Mouse (Mus musculus) embryonic facial prominence, embryonic 12.5 days (tissue): ENCODE measurements around the gene Tspan11. TPM values are rescaled to one million over a fixed set of nuclear protein-coding genes. Genes with fewer than 3 reads are reported as not detected.
A peak's percentile ranks its signal among the peaks of the same experiment; 100 is the strongest.

Experiments
- ATAC-seq: fragments of 200-750 bp; cut with Nextera tagmentation; 2 replicates; pipeline ENCODE4 v1.8.0; 2017; ENCODE audit not compliant: insufficient number of reproducible peaks, insufficient read depth, low FRiP score, low TSS enrichment
- H3K27ac ChIP-seq: fragments of 300-500 bp; sonication (generic); 2 replicates; pipeline ENCODE4 v1.5.1; 2016; ENCODE audit warnings: mild to moderate bottlenecking
- H3K27me3 ChIP-seq: fragments of 300-500 bp; sonication (generic); 2 replicates; pipeline ENCODE4 v1.6.1; 2016; ENCODE audit warnings: mild to moderate bottlenecking, moderate library complexity
- H3K36me3 ChIP-seq: fragments of 300-500 bp; sonication (generic); 2 replicates; pipeline ENCODE4 v1.6.1; 2016; ENCODE audit warnings: mild to moderate bottlenecking
- H3K4me1 ChIP-seq: fragments of 300-500 bp; sonication (generic); 2 replicates; pipeline ENCODE4 v1.6.1; 2016
- H3K4me2 ChIP-seq: fragments of 300-500 bp; sonication (generic); replicated peaks from 2 replicates; pipeline ENCODE4 v1.6.1; 2016; ENCODE audit warnings: mild to moderate bottlenecking, moderate library complexity
- H3K4me3 ChIP-seq: fragments of 300-500 bp; sonication (generic); 2 replicates; pipeline ENCODE4 v1.5.1; 2016; ENCODE audit warnings: mild to moderate bottlenecking
- H3K9ac ChIP-seq: fragments of 300-500 bp; sonication (generic); 2 replicates; pipeline ENCODE4 v1.6.1; 2016; ENCODE audit warnings: mild to moderate bottlenecking, moderate library complexity
- H3K9me3 ChIP-seq: fragments of 300-500 bp; sonication (generic); 2 replicates; pipeline ENCODE4 v1.6.1; 2016; ENCODE audit warnings: mild to moderate bottlenecking, moderate library complexity
- WGBS: fragments of 180-500 bp; shearing (Covaris S2); methylation state at CpG from one replicate; pipeline ENCODE4 v1.1.7; 2016; 5-methylcytosine and 5-hydroxymethylcytosine counted together
- polyA plus RNA-seq: library from polyadenylated mRNA; unstranded; fragments of >200 nt; fragmentation: Nextera tagmentation; extraction: Ambion mirVana; gene quantifications from 2 replicates; pipeline ENCODE4 v1.2.1, GENCODE M21; 2016

The Tspan11 gene
- polyA plus RNA-seq, 1 experiment from 2014 or later = 24.7 TPM

DNA sequence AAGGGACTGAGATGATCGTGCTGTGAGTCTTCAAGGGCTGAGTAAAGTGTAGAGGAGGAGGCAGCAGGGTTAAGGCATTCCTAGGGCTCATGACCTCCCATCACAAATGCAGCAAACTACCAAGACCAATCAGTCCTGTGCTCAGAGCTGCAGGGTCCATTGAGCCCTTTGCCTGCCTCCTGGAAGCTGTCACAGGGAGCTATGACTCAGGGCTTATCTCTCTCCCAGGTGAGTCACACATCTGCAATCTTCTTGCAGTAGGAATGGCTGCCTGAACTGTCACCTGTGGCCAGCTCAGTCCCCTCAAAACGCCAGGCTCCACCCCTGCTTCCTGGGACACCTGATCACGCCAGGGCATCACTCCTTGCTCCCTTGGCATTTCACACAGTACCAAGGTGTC lies 47.7 kb downstream of the Tspan11 start:
- ATAC-seq = no peak
- Histone ChIP-seq H3K4me2 (no peak overlapping the region), H3K27me3 (no peaks in the 10 kb centered on the region), H3K9ac (no peak overlapping the region), H3K9me3 (no peaks in the 10 kb centered on the region), H3K36me3 (peaks cover 17% of the 10 kb centered on the region), H3K27ac (no peak overlapping the region), H3K4me3 (no peak overlapping the region), H3K4me1 (peaks cover 12% of the 10 kb centered on the region)
- 76% methylated on average over 3 of the region's 3 CpGs for WGBS

DNA sequence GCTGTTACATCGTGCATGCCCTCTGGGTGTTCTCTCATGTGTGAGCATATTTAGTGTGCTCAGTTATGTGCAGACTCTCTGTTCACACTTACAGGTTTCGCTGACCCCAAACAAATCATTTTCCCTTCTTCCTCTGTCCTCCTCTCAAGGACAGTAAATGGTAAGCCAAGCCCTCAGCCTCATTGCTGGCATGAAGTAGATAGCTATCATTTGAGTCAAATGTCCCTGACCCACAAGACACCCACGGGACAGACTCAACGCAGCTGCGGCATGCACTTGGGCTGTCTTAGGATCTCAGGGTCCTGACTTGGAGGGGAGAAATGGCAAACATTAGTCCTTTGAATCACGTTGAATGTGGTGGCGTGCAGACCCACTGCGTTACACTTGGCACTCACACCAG lies 55.0 kb downstream of the Tspan11 start:
- WGBS = 91% methylated on average over 8 of the region's 8 CpGs

DNA sequence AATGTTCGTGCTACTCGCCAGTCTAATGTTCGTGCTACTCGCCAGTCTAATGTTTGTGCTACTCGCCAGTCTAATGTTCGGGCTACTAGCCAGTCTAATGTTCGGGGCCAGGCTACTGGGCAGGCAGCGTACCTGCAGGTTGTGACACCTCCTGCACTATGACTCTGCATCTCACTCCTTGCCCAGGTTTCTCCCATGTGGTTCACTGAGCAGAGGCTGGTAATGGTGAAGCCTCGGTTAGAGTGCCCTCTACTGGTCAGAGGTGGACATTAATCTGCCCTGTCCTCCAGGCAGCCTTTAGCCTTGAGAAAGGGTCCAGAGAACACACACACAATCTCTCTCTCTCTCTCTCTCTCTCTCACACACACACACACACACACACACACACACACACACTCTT lies 58.3 kb downstream of the Tspan11 start:
- H3K4me2 ChIP-seq = no peak overlapping the region
- no peak overlapping the region for H3K4me3 ChIP-seq
- H3K36me3 ChIP-seq = peaks cover 22% of the 10 kb centered on the region
- H3K4me1 ChIP-seq = no peaks in the 10 kb centered on the region
- H3K9ac ChIP-seq = no peak overlapping the region
- no peaks in the 10 kb centered on the region for H3K27me3 ChIP-seq
- H3K27ac ChIP-seq = no peak overlapping the region
- no peaks in the 10 kb centered on the region for H3K9me3 ChIP-seq
- 0 out of 2 replicates have a peak, but pooled peaks have one; percentile 55 for ATAC-seq
- WGBS = 56% methylated on average over 9 of the region's 9 CpGs

More for the DNA sequence above, 55.0 kb downstream of the Tspan11 start:
- ATAC-seq = no peak
- Histone ChIP-seq H3K4me3 (no peak overlapping the region), H3K9ac (no peak overlapping the region), H3K27me3 (no peaks in the 10 kb centered on the region), H3K4me1 (no peaks in the 10 kb centered on the region), H3K36me3 (peaks cover 21% of the 10 kb centered on the region), H3K4me2 (no peak overlapping the region), H3K27ac (no peak overlapping the region), H3K9me3 (no peaks in the 10 kb centered on the region)

DNA sequence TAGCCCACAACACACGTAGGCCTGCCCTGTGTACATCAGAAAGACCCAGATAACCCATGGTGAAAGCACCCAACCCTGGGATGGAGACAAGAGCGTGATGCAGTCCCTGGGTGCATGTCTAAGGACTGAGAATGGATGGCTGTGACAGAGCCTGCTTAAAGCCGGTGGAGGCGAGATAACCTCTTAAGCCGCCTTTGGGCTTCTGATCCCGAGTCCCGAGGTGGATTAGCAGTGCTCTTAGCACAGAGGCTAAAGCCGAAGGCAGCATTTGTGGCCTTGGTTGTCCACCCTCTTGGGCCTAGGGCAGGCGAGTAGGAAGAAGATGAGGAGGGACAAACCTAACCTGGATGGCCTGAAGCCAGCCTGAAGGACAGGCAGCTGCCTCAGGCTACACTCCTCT lies 61.3 kb downstream of the Tspan11 start:
- Histone ChIP-seq H3K4me2 (no peak overlapping the region), H3K27ac (no peak overlapping the region), H3K9ac (no peak overlapping the region), H3K36me3 (peaks cover 8% of the 10 kb centered on the region; the same call in 1 of the 2 replicates), H3K27me3 (no peaks in the 10 kb centered on the region), H3K4me1 (no peaks in the 10 kb centered on the region), H3K9me3 (no peaks in the 10 kb centered on the region), H3K4me3 (no peak overlapping the region)
- no peak for ATAC-seq
- 85% methylated on average over 9 of the region's 9 CpGs for WGBS

DNA sequence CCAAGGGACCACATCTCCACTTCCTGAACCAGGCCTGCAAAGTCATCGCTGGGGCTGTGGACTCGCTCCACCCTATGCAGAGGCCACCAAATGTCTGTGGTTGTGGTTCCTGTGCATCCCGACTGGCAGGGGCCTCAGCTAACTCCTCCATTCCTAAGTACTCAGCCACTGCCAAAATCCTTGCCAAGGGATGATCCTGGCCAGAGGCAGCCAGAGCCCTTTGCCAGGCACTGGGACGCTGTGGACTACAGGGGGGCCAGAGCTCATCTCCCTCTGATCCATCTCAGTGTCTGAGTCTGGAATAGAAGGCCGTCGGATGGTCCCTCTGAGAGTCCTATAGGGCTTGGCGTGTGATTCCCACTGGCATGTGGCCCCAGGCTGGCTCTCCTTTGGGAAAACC lies 62.5 kb downstream of the Tspan11 start:
- H3K9ac ChIP-seq = no peak overlapping the region
- H3K4me2 ChIP-seq = no peak overlapping the region
- H3K27me3 ChIP-seq = no peaks in the 10 kb centered on the region
- H3K36me3 ChIP-seq = peaks cover 7% of the 10 kb centered on the region; the same call in 1 of the 2 replicates
- no peak overlapping the region for H3K27ac ChIP-seq
- H3K4me3 ChIP-seq = no peak overlapping the region
- no peaks in the 10 kb centered on the region for H3K4me1 ChIP-seq
- no peaks in the 10 kb centered on the region for H3K9me3 ChIP-seq
- no peak for ATAC-seq
- WGBS = 88% methylated on average over 7 of the region's 7 CpGs

DNA sequence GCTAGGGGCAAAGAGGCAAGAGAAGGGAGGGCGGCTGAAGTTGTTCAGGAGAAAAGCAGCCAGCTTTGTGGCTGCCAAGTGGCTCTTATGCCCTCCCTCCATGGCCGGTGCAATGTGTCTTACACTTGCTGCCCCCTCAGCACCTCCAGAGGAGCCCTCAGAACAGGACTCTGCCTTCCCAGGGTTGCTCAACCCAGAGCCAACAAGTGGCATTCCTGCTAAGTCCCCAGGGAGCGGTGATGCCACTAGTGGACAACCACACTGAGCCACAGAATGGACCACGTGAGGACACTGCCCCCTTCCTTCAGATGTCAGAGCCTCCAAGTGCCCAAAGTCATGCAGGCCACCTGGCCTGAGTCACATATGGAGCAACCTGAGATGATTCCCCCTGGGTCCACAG lies 65.7 kb downstream of the Tspan11 start:
- no peak overlapping the region for H3K9ac ChIP-seq
- no peaks in the 10 kb centered on the region for H3K4me1 ChIP-seq
- ATAC-seq = no peak
- WGBS = 88% methylated on average over 4 of the region's 4 CpGs
- H3K36me3 ChIP-seq = peaks cover 7% of the 10 kb centered on the region; the same call in 1 of the 2 replicates
- no peak overlapping the region for H3K4me2 ChIP-seq
- no peak overlapping the region for H3K4me3 ChIP-seq
- no peak overlapping the region for H3K27ac ChIP-seq
- no peaks in the 10 kb centered on the region for H3K27me3 ChIP-seq
- H3K9me3 ChIP-seq = no peaks in the 10 kb centered on the region

DNA sequence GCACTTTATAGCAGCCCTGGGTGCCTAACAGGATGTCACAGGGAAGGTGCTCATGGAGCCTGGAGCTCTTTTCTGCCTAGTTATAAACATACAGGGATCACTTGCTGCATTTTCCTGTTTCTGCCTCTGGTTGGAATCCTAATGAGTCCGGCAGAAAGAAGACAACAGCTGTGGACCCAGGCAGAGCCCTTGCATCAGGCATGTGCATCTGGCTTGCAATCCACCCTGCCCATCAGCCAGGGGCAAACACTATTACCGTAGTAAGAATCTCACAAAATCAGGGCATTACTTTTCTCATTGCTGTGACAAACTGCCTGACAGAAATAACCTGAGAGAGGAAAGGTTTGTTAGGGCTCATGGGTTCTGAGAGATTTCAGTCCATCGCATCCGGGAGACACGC lies 68.8 kb downstream of the Tspan11 start:
- Histone ChIP-seq H3K9ac (no peak overlapping the region), H3K9me3 (no peaks in the 10 kb centered on the region), H3K4me2 (no peak overlapping the region), H3K27me3 (no peaks in the 10 kb centered on the region), H3K4me1 (no peaks in the 10 kb centered on the region), H3K4me3 (no peak overlapping the region), H3K36me3 (no peaks in the 10 kb centered on the region), H3K27ac (no peak overlapping the region)
- whole genome bisulfite sequencing = 78% methylated on average over 5 of the region's 5 CpGs
- ATAC-seq = no peak

DNA sequence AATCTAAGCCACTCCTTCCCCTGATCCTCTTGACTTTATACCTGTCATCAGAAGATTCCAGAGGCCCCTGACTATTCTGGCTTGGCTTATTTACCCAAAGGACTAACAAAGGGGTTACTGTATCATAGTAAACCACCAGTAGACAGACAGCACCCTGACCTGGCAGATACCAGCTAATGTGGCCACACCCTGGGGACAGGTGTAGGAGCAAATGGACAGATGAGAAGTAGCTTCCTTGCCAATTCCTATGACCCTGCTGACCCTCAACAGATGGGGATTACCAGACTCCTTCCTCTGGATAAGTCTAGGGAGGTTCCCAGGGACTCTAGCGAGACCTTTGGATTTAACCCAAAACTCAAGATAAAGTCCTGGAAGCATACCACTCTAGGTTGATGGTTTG lies 72.8 kb downstream of the Tspan11 start:
- no peaks in the 10 kb centered on the region for H3K27me3 ChIP-seq
- peaks cover 22% of the 10 kb centered on the region for H3K36me3 ChIP-seq
- H3K4me2 ChIP-seq = no peak overlapping the region
- no peak overlapping the region for H3K9ac ChIP-seq
- no peak overlapping the region for H3K27ac ChIP-seq
- H3K4me3 ChIP-seq = no peak overlapping the region
- no peaks in the 10 kb centered on the region for H3K9me3 ChIP-seq
- ATAC-seq = no peak
- H3K4me1 ChIP-seq = no peaks in the 10 kb centered on the region
- WGBS = 88% methylated on average over 1 of the region's 1 CpGs

DNA sequence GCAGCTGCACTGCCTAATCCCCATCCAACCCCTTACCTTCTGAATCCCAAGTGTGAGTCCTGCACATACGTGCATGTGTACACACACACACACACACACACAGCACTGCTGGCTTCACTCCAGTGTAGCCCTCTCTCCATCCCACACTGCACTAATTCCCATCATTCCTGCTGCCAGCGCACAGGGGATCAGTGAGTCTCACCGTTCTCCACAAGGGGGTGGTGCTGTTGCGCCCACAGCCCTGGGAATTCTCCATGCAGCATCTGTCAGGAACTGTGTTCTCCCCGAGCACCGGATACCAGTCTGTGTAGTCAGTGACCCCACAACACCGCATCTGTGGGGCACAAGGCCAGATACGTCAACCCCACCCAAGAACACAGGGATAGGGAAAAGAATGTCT lies 78.1 kb downstream of the Tspan11 start:
- Histone ChIP-seq H3K4me1 (no peaks in the 10 kb centered on the region; the same call in 1 of the 2 replicates), H3K9me3 (no peaks in the 10 kb centered on the region), H3K27ac (no peak overlapping the region), H3K36me3 (peaks cover 36% of the 10 kb centered on the region), H3K4me2 (no peak overlapping the region), H3K4me3 (no peak overlapping the region), H3K9ac (no peak overlapping the region), H3K27me3 (no peaks in the 10 kb centered on the region)
- 0 out of 2 replicates have a peak, but pooled peaks have one; percentile 1 for ATAC-seq
- 49% methylated on average over 8 of the region's 8 CpGs for WGBS

DNA sequence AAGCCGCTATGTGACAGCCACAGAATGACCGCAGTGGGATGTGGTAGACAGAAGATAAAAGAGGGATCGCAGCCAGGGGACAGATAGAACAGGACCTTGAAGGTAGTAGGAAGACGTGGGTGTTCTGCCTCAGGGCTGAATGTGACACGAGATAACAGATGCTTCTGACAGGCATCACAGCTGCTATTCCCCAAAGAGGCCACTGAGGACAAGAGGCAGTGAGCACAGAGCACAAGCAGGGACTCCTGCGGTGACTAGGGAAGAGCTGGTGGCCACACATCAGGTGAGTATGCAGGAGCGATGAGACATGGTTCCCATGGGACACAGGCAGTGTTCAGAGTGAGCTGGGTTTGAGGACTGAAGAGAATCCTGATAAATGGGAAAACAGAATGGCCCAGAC lies 82.3 kb downstream of the Tspan11 start:
- H3K9ac ChIP-seq = no peak overlapping the region
- no peak overlapping the region for H3K4me2 ChIP-seq
- H3K36me3 ChIP-seq = peaks cover 19% of the 10 kb centered on the region
- H3K9me3 ChIP-seq = no peaks in the 10 kb centered on the region
- no peak overlapping the region for H3K27ac ChIP-seq
- peaks cover 6% of the 10 kb centered on the region for H3K4me1 ChIP-seq
- no peak overlapping the region for H3K4me3 ChIP-seq
- WGBS = 74% methylated on average over 7 of the region's 7 CpGs
- no peaks in the 10 kb centered on the region for H3K27me3 ChIP-seq
- 0 out of 2 replicates have a peak, but pooled peaks have one; percentile 17 for ATAC-seq

DNA sequence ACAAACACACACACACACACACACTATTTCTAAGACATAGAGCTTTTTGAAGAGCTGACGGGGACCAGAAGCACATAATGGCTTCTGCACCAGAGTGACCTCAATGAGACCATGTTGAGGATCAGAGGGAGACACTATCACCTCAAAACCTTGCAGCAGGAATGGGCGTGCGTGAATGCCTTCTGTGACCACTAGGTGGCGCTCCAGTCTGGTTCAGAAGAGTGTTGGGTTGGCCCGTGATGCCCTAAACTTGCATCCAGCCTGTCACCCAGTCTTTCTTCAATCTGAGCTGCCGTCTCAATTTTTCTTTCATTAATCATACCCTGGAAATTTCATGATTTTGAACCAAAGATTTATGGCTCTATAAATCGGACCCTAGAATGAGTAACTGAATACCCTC lies 82.7 kb downstream of the Tspan11 start:
- no peak overlapping the region for H3K4me2 ChIP-seq
- WGBS = 7% methylated on average over 7 of the region's 7 CpGs
- H3K36me3 ChIP-seq = peaks cover 15% of the 10 kb centered on the region
- H3K4me3 ChIP-seq = no peak overlapping the region
- no peak overlapping the region for H3K9ac ChIP-seq
- H3K9me3 ChIP-seq = no peaks in the 10 kb centered on the region
- ATAC-seq = 0 out of 2 replicates have a peak, but pooled peaks have one; percentile 13
- no peaks in the 10 kb centered on the region for H3K27me3 ChIP-seq
- H3K27ac ChIP-seq = no peak overlapping the region
- H3K4me1 ChIP-seq = peaks cover 6% of the 10 kb centered on the region

DNA sequence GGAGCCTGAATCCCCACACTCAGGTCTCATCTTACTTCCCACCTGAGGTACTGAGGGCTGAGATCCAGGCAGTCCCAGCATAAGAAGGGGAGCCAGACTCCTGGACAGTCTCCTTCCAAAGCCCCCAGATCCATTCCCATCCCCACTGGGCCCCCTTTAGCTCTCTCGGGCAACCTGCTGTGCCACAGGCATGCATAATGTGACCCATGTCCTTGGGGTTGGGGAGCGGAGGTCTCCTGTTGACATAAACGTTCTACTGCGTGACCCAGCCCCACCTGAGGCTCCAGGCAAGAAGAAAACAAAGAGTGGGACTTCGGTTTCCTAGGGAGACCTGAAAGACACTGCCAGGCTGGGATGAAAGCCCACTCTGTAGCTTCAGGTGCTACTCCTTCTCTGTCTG lies 83.5 kb downstream of the Tspan11 start:
- WGBS = 44% methylated on average over 5 of the region's 5 CpGs
- Histone ChIP-seq H3K27me3 (no peaks in the 10 kb centered on the region), H3K36me3 (peaks cover 7% of the 10 kb centered on the region; the same call in 1 of the 2 replicates), H3K27ac (no peak overlapping the region), H3K9ac (no peak overlapping the region), H3K9me3 (no peaks in the 10 kb centered on the region), H3K4me3 (no peak overlapping the region), H3K4me1 (peaks cover 6% of the 10 kb centered on the region), H3K4me2 (no peak overlapping the region)
- no peak for ATAC-seq

DNA sequence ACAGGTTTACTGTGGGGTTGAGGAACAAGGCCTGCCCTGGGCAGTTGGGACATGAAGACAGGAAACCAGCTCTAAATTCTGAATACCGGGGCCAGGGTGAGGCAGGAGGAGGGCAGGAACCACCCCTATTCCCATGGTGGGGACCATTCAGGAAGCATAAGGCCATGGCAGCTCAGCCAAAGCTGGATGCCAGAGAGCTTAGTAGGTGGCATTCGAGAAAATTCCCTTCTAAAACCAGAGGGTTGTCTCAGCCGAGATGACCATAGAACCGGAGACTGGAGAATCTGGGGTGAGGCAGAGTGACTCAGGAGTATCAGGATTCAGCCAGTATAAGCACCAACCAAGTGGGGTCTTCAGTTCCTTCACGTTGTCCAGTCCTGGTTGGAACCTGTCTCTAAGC lies 84.5 kb downstream of the Tspan11 start:
- Histone ChIP-seq H3K9me3 (no peaks in the 10 kb centered on the region), H3K4me2 (no peak overlapping the region), H3K4me1 (peaks cover 6% of the 10 kb centered on the region), H3K36me3 (no peaks in the 10 kb centered on the region), H3K27ac (no peak overlapping the region), H3K4me3 (no peak overlapping the region), H3K27me3 (no peaks in the 10 kb centered on the region), H3K9ac (no peak overlapping the region)
- WGBS = 79% methylated on average over 5 of the region's 5 CpGs
- ATAC-seq = no peak
